Mouse (Mus musculus): Measurements from ENCODE around the gene Mettl7b. TPM values are rescaled to one million over a fixed set of nuclear protein-coding genes. Genes with fewer than 3 reads are reported as not detected.

Mettl7b gene
- total RNA-seq, 2 experiments from 2014 or later = not detected

DNA sequence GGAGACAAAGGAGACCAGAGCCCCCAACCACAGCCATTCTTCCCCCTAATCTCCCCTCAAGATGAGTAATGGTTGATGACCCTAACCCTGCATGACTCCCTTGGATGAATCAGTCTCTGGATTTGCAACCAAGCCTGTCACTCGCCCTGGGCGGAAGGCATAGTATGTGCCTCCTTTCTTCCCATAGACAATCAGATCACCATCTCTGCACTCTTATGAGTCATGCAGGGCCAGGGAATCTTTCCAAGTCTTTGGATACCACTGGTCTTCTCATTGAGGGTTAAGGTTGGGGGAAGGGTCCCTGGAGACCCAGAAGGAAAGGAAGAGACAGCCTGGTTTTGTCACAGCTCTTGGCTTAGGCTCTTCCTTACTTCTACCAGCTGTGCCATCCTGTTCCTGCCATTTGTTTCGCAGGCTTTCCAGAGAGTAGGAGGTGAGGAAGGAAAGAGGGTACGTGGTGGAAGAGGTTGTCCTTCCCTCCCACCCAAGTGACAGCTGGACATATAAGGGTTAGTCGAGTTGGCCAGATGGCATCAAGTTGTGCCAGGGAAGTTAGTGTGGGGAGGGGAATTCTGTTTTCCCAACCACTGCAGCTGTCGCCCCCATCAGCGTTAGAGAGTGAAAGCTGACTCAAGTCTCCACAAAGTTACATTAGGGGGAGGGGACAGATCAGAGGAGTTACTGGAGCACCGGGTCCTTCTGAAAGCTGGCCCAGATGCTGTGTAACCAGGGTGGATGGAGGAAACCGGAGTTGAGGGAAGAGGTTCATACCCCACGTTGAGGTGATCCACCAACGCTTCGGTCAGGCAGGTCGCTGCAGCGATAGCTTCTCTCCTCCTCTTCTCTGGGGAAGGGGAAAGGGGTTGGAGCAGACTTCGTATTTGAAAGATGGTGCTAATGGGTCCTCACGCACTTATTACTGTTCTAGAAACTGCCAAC lies 38.6 kb downstream of the Mettl7b start:
- intact Hi-C loops (cut with DNase I) = no loop called here
- DNase-seq = peak in 1 of 2 experiments; percentile 29

DNA sequence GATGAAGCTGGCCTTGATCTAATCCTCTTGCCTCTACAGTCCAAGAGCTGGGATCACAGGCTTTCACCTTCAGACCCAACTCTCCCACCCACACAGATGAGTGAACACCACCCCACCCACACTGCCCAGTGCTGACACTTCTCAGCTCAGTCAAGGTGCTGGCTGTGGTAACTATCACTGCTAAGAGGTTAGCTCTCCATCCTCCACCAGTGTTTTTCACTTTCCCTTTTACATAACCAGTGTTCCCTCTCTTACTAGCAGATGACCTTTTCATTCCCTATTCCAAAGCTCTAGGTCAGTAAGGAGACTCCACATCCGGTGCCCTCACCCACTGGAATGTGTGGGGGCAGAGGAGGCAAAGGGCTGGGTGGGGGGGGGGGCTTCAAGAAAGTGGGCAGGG lies 39.5 kb downstream of the Mettl7b start:
- intact Hi-C loops (cut with DNase I) = no loop called here

DNA sequence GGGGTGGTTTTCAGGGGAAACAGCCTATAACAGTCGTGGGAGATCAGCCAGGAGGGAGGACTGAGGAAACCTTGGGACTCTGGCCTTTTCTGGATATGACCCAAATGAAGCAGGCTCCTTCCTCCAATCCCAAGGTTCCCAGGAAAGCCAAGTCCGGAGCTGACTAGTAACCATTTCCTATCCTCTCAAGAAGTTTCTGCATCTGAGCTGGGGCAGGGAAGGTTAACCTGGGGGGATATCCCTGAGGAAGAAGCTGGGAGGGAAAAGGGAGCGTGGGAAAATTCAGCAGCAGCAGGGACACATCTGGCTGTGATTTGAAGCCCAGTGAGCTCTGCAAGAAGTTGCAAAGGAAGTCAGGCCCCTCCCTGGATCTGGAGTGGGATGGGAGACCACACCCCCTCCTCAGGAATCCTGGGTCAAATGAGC lies 40.0 kb downstream of the Mettl7b start:
- peak; percentile 67 to 70 for DNase-seq
- intact Hi-C loops (cut with DNase I) = no loop called here

More for the DNA sequence above, 39.5 kb downstream of the Mettl7b start:
- no peak for DNase-seq

DNA sequence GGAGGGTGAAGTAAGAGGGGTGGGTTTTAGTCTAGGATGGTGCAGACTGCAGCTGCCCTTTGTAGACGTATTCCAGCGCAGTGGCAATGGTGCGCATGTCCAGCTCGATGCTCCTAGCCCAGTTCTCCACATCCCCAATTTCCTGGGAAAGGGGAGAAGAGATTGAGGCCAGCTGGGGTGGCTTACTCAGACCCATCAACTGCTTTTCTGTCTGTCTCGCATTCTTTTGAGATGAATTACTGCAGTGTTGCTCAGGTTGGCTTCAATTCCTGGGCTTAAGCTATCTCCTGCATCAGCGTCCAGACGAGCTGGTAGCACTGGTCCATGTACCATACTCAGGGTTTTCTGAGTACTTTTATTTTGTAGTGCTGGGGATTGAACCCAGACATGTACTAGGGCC lies 40.8 kb downstream of the Mettl7b start:
- no peak for DNase-seq
- intact Hi-C loops (cut with DNase I) = no loop called here

DNA sequence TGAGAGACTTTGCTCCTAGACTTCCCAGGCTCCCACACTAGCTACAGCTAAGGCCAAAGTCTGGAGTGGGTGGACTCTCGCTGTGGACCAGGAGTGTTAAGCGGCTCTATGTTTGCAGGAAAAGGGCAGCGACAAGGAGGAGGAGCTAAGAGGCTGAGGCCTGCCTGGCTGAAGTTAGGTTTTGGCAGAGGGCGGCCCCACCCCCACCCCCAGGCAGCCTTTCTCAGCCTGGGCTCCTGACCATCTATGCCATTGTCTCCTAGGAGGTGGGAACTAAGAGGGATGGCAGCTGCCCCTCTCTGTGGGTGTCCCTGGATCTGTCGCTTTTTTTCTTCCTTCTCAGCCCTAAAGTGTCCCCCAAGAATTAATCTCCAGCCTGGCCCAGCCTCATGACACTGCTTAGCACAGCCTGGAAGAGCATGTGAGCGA lies 41.6 kb downstream of the Mettl7b start:
- DNase-seq = peak; percentile 59 to 60

DNA sequence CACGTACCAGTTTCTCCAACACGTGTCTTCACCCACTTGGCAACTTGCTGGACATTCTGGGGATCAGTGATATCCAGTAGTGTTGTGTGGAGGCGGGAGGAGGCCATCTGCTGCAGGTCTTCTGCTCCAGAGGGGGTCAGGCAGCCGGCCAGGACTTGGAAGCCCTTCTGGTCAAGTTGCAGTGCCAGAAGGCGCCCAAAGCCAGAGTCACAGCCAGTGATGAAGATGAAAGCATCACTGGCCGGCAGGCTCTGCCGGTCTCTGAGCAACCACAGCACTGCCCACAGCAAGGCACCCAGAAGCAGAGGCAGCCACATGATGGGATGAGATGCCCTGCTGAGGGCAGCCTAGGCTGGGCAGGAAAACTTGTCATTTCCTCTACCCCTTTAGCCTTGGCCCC lies 42.5 kb downstream of the Mettl7b start:
- intact Hi-C loops (cut with DNase I) = no loop called here
- peak; percentile 53 to 57 for DNase-seq

More for the DNA sequence above, 41.6 kb downstream of the Mettl7b start:
- intact Hi-C loops (cut with DNase I) = no loop called here

DNA sequence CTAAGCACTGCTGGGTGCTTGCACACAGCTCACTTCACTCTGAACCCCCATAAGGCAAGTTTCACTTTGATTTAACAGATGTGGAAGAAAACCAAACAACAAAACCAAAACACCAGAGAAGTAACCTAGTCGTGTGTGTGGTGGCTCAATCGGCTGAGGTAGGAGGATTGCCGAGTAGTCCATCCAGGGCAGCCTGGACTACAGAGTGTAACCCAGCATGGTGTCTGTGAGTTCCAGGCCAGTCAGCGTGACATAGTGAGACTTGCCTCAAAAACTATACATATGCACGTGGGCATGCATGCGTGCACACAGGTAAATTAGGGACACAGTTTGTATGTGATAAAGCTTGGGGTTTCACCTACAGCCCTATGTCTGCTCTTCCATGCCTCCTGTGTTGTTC lies 43.4 kb downstream of the Mettl7b start:
- intact Hi-C loops (cut with DNase I) = no loop called here
- DNase-seq = no peak

DNA sequence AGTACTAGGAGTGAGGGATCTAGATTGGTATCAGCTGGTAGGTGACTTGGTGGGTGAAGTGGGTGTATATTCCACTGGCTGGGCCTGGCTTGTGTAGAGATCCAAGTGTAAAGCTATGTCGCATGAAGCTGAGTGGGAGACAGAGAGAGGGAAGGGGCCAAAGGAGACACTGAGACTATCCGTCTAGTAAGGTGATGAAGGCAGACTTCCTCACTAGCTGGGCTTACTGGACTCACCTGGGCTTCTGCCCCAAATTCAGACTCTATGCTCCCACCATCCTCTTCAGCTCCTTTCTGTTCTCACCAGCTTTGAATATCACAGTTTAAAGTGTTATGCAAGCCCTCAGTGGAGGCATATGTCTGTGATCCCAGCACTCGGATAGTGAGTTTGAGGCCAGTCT lies 44.1 kb downstream of the Mettl7b start:
- intact Hi-C loops (cut with DNase I) = no loop called here
- no peak for DNase-seq

DNA sequence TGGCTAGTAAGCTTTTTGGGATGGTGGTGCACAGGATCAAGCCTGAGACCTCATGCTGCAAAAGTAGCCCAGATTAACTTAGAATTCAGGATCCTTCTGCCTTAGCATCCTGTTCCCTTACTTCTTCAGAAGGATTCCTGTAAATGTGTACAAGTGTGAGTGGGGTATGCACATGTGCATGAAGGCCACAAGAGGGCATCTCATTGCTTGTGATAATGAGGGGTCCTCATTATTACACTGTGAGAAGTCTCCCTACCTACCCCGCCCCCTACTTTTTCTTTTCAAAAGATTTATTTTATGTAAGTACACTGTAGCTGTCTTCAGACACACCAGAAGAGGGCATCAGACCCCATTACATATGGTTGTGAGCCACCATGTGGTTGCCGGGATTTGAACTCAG lies 45.2 kb downstream of the Mettl7b start:
- DNase-seq = no peak
- intact Hi-C loops (cut with DNase I) = no loop called here

DNA sequence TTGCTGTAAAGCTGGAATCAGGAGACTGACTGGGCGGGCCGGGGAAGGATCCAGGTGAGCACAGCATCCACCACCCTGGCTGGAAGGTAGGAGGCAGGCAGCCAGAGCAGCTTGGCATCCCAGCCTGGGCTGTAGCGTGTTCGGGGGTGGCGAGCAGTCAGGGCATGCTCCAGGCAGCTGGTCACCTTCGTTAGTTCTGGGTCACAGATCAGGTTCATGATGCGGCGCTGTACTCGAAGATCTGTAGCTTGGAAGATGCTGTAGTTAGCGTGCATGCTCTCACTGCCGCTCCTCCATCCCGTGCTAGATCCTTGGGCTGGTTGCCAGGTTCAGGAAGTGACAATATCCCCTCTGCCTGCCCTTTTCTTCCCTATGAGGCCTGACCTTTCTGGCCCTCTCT lies 47.1 kb downstream of the Mettl7b start:
- intact Hi-C loops (cut with DNase I) = loop anchor here (5.0 kb wide), 1 partner anchor 64 kb away; no protein-coding TSS in a partner anchor
- DNase-seq = peak in 1 of 2 experiments; percentile 23

DNA sequence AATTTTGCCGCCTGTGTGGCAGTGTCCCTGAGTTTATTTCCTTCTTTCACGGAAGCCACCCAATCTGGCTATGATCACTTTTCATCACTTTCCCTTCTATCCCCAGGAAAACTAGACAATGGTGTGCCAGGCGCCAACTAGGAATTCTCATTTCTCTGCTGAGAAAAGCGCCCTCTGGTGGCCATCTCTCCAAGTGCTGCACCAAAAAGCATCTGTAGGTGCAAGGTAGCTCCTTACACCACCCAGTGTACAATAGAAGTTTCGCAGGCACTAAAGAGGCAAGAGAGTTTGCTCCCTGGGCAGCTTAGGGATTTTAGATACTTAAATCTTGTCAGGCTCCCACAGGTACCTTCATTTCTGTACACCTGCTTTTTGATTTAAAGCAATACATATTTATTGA lies 47.6 kb downstream of the Mettl7b start:
- DNase-seq = peak; percentile 91 to 95
- intact Hi-C loops (cut with DNase I) = loop anchor here (5.0 kb wide), 1 partner anchor 64 kb away; no protein-coding TSS in a partner anchor

DNA sequence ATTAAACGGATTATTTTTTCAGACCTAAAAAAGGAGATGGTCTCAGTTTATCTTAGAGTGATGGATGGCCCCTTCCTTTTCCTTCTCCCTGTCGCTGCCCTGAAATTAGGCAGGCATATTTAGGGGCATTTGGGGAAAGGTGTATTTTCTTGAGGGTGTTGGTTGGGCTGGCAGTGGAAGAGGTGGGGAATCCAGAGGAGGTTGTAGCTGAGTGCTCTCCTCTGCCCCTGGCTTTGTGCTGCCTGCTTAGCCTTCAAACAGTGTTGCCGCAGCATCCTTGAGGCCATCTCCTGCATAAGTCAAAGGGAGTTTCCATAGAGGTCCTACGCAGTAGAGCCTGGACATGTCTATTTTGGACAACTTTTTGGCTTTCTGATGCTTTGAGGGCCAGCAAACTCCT lies 48.0 kb downstream of the Mettl7b start:
- no peak for DNase-seq
- intact Hi-C loops (cut with DNase I) = loop anchor here (5.0 kb wide), 1 partner anchor 65 kb away; no protein-coding TSS in a partner anchor

DNA sequence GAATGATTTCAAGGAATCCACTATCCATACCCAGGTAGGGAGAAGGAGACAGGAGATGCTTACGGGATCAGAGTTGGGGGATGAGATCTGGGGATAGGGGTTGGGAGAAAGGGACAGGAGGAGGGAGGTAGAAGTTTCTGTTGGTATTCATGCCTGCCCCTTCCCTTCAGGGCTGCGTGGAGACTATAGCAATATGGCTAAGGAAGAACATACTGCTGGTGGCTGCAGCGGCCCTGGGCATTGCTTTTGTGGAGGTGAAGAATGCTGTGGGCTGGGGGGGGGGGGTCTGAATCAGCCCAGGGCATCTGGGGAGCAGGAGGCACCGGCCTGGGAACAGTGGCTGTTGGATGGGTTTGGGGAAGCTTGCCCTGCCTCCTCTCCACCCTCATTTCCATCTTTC lies 48.5 kb downstream of the Mettl7b start:
- intact Hi-C loops (cut with DNase I) = loop anchor here (5.0 kb wide), 1 partner anchor 65 kb away; no protein-coding TSS in a partner anchor
- DNase-seq = no peak

DNA sequence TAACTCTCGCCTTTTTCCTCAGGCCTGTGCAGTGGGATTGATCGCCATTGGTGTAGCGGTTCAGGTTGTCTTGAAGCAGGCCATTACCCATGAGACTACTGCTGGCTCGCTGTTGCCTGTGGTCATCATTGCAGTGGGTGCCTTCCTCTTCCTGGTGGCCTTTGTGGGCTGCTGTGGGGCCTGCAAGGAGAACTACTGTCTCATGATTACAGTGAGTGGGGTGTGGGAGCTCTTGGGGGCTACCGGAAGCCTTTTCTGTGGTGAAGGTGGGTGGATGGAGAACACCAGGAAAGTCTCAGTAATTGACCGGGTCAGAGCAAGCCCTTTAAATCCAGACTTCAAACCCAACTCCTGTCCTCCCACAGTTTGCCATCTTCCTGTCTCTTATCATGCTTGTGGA lies 49.4 kb downstream of the Mettl7b start:
- intact Hi-C loops (cut with DNase I) = loop anchor here (5.0 kb wide), 1 partner anchor 66 kb away; no protein-coding TSS in a partner anchor
- no peak for DNase-seq

DNA sequence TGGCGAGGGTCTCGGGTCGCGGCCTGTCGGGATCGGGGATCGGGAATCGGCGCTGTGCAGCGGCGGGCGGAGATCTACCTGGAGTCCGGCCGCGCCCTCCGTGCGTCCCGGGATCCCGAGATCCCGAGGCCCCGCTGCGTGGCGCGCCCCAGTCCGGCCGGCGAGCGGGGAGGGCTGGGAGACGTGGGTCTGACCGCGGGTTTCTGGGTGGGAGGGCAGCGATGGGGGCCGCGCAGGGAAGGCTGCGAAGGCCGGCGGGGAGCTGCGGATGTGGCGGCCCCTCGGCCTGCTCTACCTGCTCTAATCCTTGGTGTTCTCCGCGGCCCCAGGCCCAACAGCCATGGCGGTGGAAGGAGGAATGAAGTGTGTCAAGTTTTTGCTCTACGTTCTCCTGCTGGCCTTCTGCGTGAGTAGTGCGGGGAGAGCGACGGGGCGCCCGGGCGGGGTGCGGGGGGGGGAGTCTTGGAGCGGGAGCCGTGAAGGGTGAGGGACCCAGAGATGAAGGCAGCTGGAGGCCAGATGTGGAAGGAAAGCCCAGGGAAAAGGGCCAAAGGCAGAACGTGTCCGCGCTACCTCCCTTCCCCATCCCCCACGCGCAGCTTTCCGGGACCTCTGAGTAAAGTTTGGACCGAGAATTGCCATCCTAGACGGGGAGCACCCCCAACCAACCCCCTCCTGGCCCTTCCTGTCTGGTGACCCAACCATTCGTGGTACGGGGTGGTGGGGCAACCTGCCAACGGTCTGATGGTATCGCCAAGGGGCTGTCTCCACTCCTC lies 50.5 kb downstream of the Mettl7b start:
- intact Hi-C loops (cut with DNase I) = loop anchor here (5.0 kb wide), 1 partner anchor 67 kb away; no protein-coding TSS in a partner anchor
- peak; percentile 73 to 74 for DNase-seq

DNA sequence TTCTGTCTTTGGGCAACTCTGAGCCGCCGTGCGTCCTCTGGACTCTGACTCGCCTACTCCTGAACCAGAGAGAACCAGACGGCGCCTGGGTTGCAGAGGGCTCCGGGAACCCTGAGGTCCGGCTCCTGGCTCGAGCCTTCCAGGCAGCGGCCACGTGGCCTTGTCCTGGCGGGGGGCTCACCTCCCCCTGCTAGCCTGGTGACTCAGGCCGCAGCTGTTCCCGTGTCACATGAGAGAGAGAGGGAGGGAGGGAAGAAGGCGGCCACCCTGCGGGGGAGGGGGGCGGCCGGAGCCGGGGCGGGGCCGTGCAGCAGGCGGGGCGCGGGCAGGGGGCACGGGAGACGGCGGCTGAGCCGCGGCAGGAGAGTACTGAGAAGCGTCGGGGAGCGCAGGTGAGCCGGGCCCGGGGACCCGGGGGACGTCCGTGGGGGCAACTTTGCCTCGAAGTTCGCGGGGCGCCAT lies 51.2 kb downstream of the Mettl7b start:
- peak; percentile 91 to 93 for DNase-seq
- intact Hi-C loops (cut with DNase I) = loop anchor here (5.0 kb wide), 1 partner anchor 68 kb away; no protein-coding TSS in a partner anchor

DNA sequence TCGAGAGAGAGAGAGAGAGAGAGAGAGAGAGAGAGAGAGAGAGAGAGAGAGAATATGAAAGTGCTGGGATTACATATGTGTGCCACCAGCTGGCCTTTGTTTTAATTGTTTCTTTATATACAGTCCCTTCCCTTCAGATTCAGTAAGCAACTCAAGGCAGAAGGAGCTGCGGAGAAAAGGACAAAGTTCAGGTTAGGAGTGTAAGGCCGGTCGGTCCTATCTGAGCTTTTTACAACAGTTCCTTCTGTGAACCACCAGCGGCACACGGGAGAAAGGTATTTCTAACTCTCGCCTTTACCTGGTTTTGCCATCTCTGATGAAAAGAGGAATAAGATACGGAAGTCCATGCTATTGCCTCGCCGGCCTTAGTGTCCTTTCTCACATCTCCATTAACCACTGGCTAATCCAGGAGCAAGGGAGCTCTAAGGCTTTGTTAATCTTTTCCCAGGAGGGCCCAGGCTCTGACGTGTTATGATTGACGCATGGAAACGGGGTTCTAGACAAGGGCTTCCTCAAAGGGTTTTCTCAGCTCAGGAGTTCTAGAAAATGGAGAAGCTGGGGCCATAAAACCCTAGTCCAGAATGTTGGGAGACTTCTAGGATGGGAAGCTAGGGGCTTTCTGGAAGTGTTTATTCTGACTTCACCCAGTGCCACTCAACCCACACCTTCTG lies 51.9 kb downstream of the Mettl7b start:
- no peak for DNase-seq

More for the DNA sequence above, 51.9 kb downstream of the Mettl7b start:
- intact Hi-C loops (cut with DNase I) = no loop called here

All from heart, postnatal 10 days (tissue).